Mouse (Mus musculus): ENCODE measurements around the gene 5031410I06Rik. TPM values are rescaled to one million over a fixed set of nuclear protein-coding genes. Genes with fewer than 3 reads are reported as not detected.
"Not testable (repeated sequence)": the region's sequence is repeated elsewhere in the genome, so short reads cannot be mapped to it uniquely, and the experiment has no call there.

5031410I06Rik gene
- 0.05 TPM in 1 of 2 replicates, not detected in the other for polyA plus RNA-seq (2016; fragmentation: Nextera tagmentation; extraction: Ambion mirVana)

DNA sequence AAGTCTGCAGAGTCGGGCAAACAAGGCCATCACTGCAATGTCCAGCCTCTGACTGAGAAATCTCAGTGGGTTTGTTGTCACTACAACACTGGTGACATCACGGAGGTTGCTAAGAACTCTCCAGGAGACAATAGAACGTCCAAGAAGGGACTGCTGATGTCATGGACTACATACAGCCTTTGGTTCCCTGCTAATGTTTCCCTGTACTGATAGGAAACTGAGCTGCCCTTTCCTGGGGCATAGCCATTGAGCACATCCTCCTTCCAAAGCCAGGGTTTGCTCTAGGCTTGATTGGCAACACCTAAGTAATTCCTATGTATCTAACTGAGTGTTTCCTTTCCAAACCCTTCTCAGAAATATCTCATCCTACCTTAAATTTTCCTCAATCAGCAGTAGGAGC is at the start of gene 5031410I06Rik:
Gene 5031410I06Rik, minus strand, starts transcription at position 101 of the 400 bp plus-strand sequence.
- H3K36me3 ChIP-seq (replicated peaks); DNase-seq (ENCODE audit: extremely low spot score, low spot score); H3K4me3 ChIP-seq; H3K27me3 ChIP-seq (ENCODE audit: poor library complexity, severe bottlenecking); H3K27ac ChIP-seq; H3K4me1 ChIP-seq; H3K9me3 ChIP-seq: not testable (repeated sequence)
- WGBS, result no CpG with 5 or more reads among the region's 3 CpGs

DNA sequence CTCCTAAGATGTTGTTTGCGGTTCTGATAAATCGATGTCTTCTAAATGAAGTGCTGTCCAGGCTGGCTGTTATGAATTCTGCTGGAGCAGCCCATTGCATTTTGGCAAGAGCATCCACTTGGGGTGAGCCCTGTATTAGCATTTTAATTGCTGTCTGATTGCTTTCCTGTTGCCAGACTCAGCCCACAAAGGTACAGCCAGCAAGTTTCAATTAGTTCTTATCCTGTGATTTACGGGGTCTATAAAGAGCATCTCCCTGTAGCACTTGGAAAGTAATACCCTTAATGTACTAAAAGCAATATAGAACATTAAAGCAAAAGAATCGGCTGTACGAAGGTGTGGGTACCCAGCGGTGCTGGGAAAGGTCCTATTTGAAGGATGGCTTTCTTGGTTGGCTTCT is 37.7 kb upstream of the 5031410I06Rik start:
- no peak for DNase-seq (ENCODE audit: extremely low spot score, low spot score)
- Histone ChIP-seq H3K4me1 (no peaks in the 10 kb centered on the region), H3K4me3 (no peak overlapping the region), H3K36me3 (replicated peaks) (no peaks in the 10 kb centered on the region), H3K27me3 (ENCODE audit: poor library complexity, severe bottlenecking) (no peaks in the 10 kb centered on the region), H3K27ac (no peak overlapping the region), H3K9me3 (no peaks in the 10 kb centered on the region)
- 89% methylated on average over 6 of the region's 6 CpGs for WGBS

DNA sequence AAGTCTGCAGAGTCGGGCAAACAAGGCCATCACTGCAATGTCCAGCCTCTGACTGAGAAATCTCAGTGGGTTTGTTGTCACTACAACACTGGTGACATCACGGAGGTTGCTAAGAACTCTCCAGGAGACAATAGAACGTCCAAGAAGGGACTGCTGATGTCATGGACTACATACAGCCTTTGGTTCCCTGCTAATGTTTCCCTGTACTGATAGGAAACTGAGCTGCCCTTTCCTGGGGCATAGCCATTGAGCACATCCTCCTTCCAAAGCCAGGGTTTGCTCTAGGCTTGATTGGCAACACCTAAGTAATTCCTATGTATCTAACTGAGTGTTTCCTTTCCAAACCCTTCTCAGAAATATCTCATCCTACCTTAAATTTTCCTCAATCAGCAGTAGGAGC is 16.2 kb upstream of the 5031410I06Rik start, which contains the start of gene Gm10220:
Gene Gm10220, minus strand, starts transcription at position 101 of the 400 bp plus-strand sequence.
- not testable (repeated sequence) for DNase-seq (ENCODE audit: extremely low spot score, low spot score); H3K9me3 ChIP-seq; H3K27ac ChIP-seq; H3K4me1 ChIP-seq; H3K4me3 ChIP-seq; H3K27me3 ChIP-seq (ENCODE audit: poor library complexity, severe bottlenecking); H3K36me3 ChIP-seq (replicated peaks)
- WGBS, result no CpG with 5 or more reads among the region's 3 CpGs

DNA sequence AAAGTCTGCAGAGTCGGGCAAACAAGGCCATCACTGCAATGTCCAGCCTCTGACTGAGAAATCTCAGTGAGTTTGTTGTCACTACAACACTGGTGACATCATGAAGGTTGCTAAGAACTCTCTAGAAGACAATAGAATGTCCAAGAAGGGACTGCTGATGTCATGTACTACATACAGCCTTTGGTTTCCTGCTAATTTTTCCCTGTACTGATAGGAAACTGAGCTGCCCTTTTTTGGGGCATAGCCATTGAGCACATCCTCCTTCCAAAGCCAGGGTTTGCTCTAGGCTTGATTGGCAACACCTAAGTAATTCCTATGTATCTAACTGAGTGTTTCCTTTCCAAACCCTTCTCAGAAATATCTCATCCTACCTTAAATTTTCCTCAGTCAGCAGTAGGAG is 16.0 kb downstream of the 5031410I06Rik start, which contains the start of gene Gm10471:
Gene Gm10471, minus strand, starts transcription at position 101 of the 400 bp plus-strand sequence.
- H3K36me3 ChIP-seq (replicated peaks); H3K27ac ChIP-seq; H3K9me3 ChIP-seq; DNase-seq (ENCODE audit: extremely low spot score, low spot score); H3K27me3 ChIP-seq (ENCODE audit: poor library complexity, severe bottlenecking); H3K4me3 ChIP-seq; H3K4me1 ChIP-seq: not testable (repeated sequence)
- 85% methylated on average over 1 of the region's 1 CpGs for WGBS

DNA sequence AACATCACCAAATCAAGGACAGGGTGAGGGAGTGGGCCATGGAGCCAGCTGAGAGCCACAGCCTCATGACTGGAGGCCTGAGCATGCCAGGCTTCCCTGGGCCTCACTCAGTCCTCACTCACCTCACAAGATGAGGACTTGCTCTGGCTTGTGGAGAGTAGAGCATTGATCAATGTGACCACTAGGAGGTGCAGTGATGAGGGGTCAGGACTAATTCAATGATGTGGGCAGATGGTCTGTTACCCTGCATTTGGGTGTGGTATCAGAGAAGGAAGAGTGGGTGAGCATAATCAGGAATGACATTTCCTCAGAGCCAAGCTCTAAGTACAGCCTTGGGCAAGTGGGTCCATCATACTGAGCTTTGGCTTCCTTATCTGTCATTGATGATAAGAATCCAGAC is 26.1 kb downstream of the 5031410I06Rik start:
- not testable (repeated sequence) for H3K4me3 ChIP-seq; H3K9me3 ChIP-seq; H3K27me3 ChIP-seq (ENCODE audit: poor library complexity, severe bottlenecking); H3K27ac ChIP-seq; H3K36me3 ChIP-seq (replicated peaks); H3K4me1 ChIP-seq; DNase-seq (ENCODE audit: extremely low spot score, low spot score)

DNA sequence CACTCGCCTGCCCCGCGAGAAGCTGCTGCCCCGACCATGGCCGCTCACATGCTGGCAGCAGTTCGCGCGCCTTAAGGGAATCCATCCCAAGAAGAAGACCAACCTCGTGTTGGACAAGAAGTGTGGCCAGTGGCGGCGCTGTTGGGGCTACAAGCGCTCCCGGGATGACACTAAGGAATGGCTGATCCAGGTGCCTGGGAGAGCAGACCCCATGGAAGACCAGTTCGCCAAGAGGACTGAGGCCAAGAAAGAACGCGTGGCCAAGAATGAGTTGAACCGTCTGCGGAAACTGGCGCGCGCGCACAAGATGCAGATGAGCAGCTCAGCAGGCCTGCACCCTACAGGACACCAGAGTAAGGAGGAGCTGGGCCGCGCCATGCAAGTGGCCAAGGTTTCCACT is 34.4 kb downstream of the 5031410I06Rik start:
- 90% methylated on average over 24 of the region's 24 CpGs for WGBS
- DNase-seq (ENCODE audit: extremely low spot score, low spot score), result no peak
- Histone ChIP-seq H3K4me1 (no peaks in the 10 kb centered on the region), H3K27me3 (ENCODE audit: poor library complexity, severe bottlenecking) (no peaks in the 10 kb centered on the region), H3K27ac (no peak overlapping the region), H3K9me3 (peaks cover 10% of the 10 kb centered on the region), H3K4me3 (no peak overlapping the region), H3K36me3 (replicated peaks) (no peaks in the 10 kb centered on the region)

DNA sequence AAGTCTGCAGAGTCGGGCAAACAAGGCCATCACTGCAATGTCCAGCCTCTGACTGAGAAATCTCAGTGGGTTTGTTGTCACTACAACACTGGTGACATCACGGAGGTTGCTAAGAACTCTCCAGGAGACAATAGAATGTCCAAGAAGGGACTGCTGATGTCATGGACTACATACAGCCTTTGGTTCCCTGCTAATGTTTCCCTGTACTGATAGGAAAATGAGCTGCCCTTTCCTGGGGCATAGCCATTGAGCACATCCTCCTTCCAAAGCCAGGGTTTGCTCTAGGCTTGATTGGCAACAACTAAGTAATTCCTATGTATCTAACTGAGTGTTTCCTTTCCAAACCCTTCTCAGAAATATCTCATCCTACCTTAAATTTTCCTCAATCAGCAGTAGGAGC is 46.7 kb downstream of the 5031410I06Rik start, which contains the start of gene Gm7347:
Gene Gm7347, minus strand, starts transcription at position 101 of the 400 bp plus-strand sequence.
- H3K36me3 ChIP-seq (replicated peaks); H3K27ac ChIP-seq; H3K4me3 ChIP-seq; H3K4me1 ChIP-seq; H3K27me3 ChIP-seq (ENCODE audit: poor library complexity, severe bottlenecking); DNase-seq (ENCODE audit: extremely low spot score, low spot score); H3K9me3 ChIP-seq: not testable (repeated sequence)
- no CpG with 5 or more reads among the region's 2 CpGs for WGBS

Other genes with a start within 250 kb of the 5031410I06Rik start
- gene Gm21663, start 163.0 kb downstream of the 5031410I06Rik start, polyA plus RNA-seq (2016; fragmentation: Nextera tagmentation; extraction: Ambion mirVana), result not detected in 2 replicates
- not detected in 2 replicates for gene Gm21671, start 150.9 kb downstream of the 5031410I06Rik start, polyA plus RNA-seq (2016; fragmentation: Nextera tagmentation; extraction: Ambion mirVana)
- gene Gm21680, start 132.7 kb downstream of the 5031410I06Rik start, polyA plus RNA-seq (2016; fragmentation: Nextera tagmentation; extraction: Ambion mirVana), result 0.07 TPM in 1 of 2 replicates, not detected in the other
- 0.14 TPM in 1 of 2 replicates, not detected in the other for gene Gm21698, start 116.7 kb downstream of the 5031410I06Rik start, polyA plus RNA-seq (2016; fragmentation: Nextera tagmentation; extraction: Ambion mirVana)
- gene Gm1979, start 100.6 kb downstream of the 5031410I06Rik start, polyA plus RNA-seq (2016; fragmentation: Nextera tagmentation; extraction: Ambion mirVana), result not detected in 2 replicates
- not detected in 2 replicates for gene Gm5862, start 82.4 kb downstream of the 5031410I06Rik start, polyA plus RNA-seq (2016; fragmentation: Nextera tagmentation; extraction: Ambion mirVana)
- 0.06 TPM in 1 of 2 replicates, not detected in the other for gene Speer4a, start 65.8 kb downstream of the 5031410I06Rik start, polyA plus RNA-seq (2016; fragmentation: Nextera tagmentation; extraction: Ambion mirVana)
- not detected in 2 replicates for gene Gm7347, start 46.8 kb downstream of the 5031410I06Rik start, polyA plus RNA-seq (2016; fragmentation: Nextera tagmentation; extraction: Ambion mirVana)
- gene Gm10471, start 16.1 kb downstream of the 5031410I06Rik start, polyA plus RNA-seq (2016; fragmentation: Nextera tagmentation; extraction: Ambion mirVana), result not detected in 2 replicates
- not detected in 2 replicates for gene Gm10220, start 16.1 kb upstream of the 5031410I06Rik start, polyA plus RNA-seq (2016; fragmentation: Nextera tagmentation; extraction: Ambion mirVana)
- not detected in 2 replicates for gene Gm7361, start 152.3 kb upstream of the 5031410I06Rik start, polyA plus RNA-seq (2016; fragmentation: Nextera tagmentation; extraction: Ambion mirVana)